In genomic region chrX:101329372-101330028, GRCm38 (mm10) we compare ENCODE assay signal across 8 mouse cellular contexts. TPM values are rescaled to one million over a fixed set of nuclear protein-coding genes. Genes with fewer than 3 reads are reported as not detected.
DNase-seq lines count a peak whose midpoint lies in the region; ATAC-seq and TF ChIP-seq lines count a peak whose summit lies in the region.

No protein-coding gene starts in this region.

- WGBS in embryonic facial prominence, embryonic 10.5 days, result 31% methylated on average over 10 of the region's 10 CpGs
- 30% methylated on average over 10 of the region's 10 CpGs for WGBS in limb, embryonic 14.5 days

- H3K9me3 ChIP-seq in embryonic facial prominence, embryonic 10.5 days, result no peaks in the 10 kb centered on the region
- H3K9me3 ChIP-seq in limb, embryonic 14.5 days (ENCODE audit: control insufficient read depth, low read length), result no peaks in the 10 kb centered on the region

- TF ChIP-seq POLR2A in limb, embryonic 14.5 days (IDR thresholded peaks at IDR 0.05; ENCODE audit: borderline replicate concordance, extremely low read depth, insufficient read depth, insufficient read length), result no peak
- TF ChIP-seq POLR2A in myocyte (IDR thresholded peaks at IDR 0.05; ENCODE audit: insufficient read length, low read depth), result no peak

- H3K79me2 ChIP-seq in myocyte (ENCODE audit: control insufficient read depth, insufficient read depth), result no peaks in the 10 kb centered on the region

- no peak for ATAC-seq in limb, embryonic 14.5 days (ENCODE audit: low FRiP score, low read depth)

- H3K27ac ChIP-seq in embryonic facial prominence, embryonic 10.5 days (replicated peaks), result peak overlapping the region; percentile 76
- H3K27ac ChIP-seq in limb, embryonic 14.5 days (replicated peaks; ENCODE audit: low read depth, low read length), result 0 out of 2 replicates have a peak overlapping the region, but pooled peaks have one; percentile 38

- H3K9ac ChIP-seq in limb, embryonic 14.5 days (ENCODE audit: low read depth, low read length, severe bottlenecking), result no peak overlapping the region

- H3ac ChIP-seq in myocyte (ENCODE audit: control insufficient read depth, insufficient read length), result no peak overlapping the region

- no peaks in the 10 kb centered on the region for H3K36me3 ChIP-seq in embryonic facial prominence, embryonic 10.5 days (replicated peaks)
- no peaks in the 10 kb centered on the region for H3K36me3 ChIP-seq in limb, embryonic 14.5 days (ENCODE audit: control insufficient read depth, insufficient read depth, low read length)
- H3K36me3 ChIP-seq in myocyte (ENCODE audit: control insufficient read depth, insufficient read depth), result no peaks in the 10 kb centered on the region
- no peaks in the 10 kb centered on the region for H3K36me3 ChIP-seq in splenic B cell, adult 2 months (ENCODE audit: control insufficient read depth, insufficient read depth, low read length, poor library complexity, severe bottlenecking)

- H3K4me2 ChIP-seq in limb, embryonic 14.5 days (replicated peaks; ENCODE audit: low read depth, low read length, severe bottlenecking), result 0 out of 2 replicates have a peak overlapping the region, but pooled peaks have one; percentile 25
- peak overlapping the region; percentile 65 for H3K4me2 ChIP-seq in myocyte (ENCODE audit: low read depth)

- H3K4me1 ChIP-seq in embryonic facial prominence, embryonic 10.5 days, result peaks cover 13% of the 10 kb centered on the region
- 0 out of 2 replicates have a peak, but pooled peaks cover 2% of the 10 kb centered on the region for H3K4me1 ChIP-seq in limb, embryonic 14.5 days (ENCODE audit: control insufficient read depth, insufficient read depth, low read length)

- peak; percentile 14 to 25 for DNase-seq in urinary bladder, adult 18-20 months (ENCODE audit: low spot score in 2 of 2)
- DNase-seq in urinary bladder, postnatal 10 days (ENCODE audit: low spot score), result no peak
- DNase-seq in embryonic facial prominence, embryonic 10.5 days (ENCODE audit: low spot score), result peak; percentile 64
- peak; percentile 60 to 77 for DNase-seq in heart, adult 18-20 months
- peak; percentile 71 for DNase-seq in kidney, adult 9 months
- DNase-seq in limb, embryonic 14.5 days (ENCODE audit: low spot score), result peak; percentile 80
- peak; percentile 66 for DNase-seq in splenic B cell, adult 2 months (ENCODE audit: low read depth, low spot score)

- peaks cover 31% of the 10 kb centered on the region for H3K27me3 ChIP-seq in embryonic facial prominence, embryonic 10.5 days (replicated peaks; ENCODE audit: low read depth, poor library complexity, severe bottlenecking)
- no peaks in the 10 kb centered on the region for H3K27me3 ChIP-seq in limb, embryonic 14.5 days (ENCODE audit: control insufficient read depth, insufficient read depth, low read length)
- no peaks in the 10 kb centered on the region for H3K27me3 ChIP-seq in myocyte (ENCODE audit: control insufficient read depth, insufficient read depth, insufficient read length)
- no peaks in the 10 kb centered on the region for H3K27me3 ChIP-seq in splenic B cell, adult 2 months (ENCODE audit: control insufficient read depth, insufficient read depth, low read length, poor library complexity, severe bottlenecking)

- no peak overlapping the region for H3K4me3 ChIP-seq in embryonic facial prominence, embryonic 10.5 days
- H3K4me3 ChIP-seq in limb, embryonic 14.5 days (replicated peaks; ENCODE audit: low read length), result no peak overlapping the region
- no peak overlapping the region for H3K4me3 ChIP-seq in myocyte

TF ChIP-seq in myocyte, 11 proteins besides CTCF, POLR2A, EP300 and RAD21:
- no peak for TF ChIP-seq USF1 (IDR thresholded peaks at IDR 0.05; ENCODE audit: low read depth)

RNA-seq across cellular contexts. Expression of gene Nlgn3, which starts 30.5 kb away (rescaled TPM):
- 4.9 and 8.3 TPM in 2 replicates for polyA plus RNA-seq in embryonic facial prominence, embryonic 10.5 days (2016; fragmentation: Nextera tagmentation; extraction: Ambion mirVana)
- total RNA-seq in heart, adult 18-20 months (2021), result under 1 TPM; 0.39 to 0.74 TPM
- polyA plus RNA-seq in limb, embryonic 14.5 days (2012; rRNA removed), result 10.3 and 15.6 TPM in 2 replicates
- 18.2 and 24.4 TPM in 2 replicates for polyA plus RNA-seq in limb, embryonic 14.5 days (2014; fragmentation: Nextera tagmentation; extraction: Ambion mirVana)
- not detected for polyA plus RNA-seq in myocyte (2012; fragmentation: generic; extraction: Trizol)

RNA-seq across cellular contexts. Expression of gene Gjb1, which starts 46.7 kb away (rescaled TPM):
- not detected in 2 replicates for polyA plus RNA-seq in embryonic facial prominence, embryonic 10.5 days (2016; fragmentation: Nextera tagmentation; extraction: Ambion mirVana)
- not detected for total RNA-seq in heart, adult 18-20 months (2021)
- polyA plus RNA-seq in limb, embryonic 14.5 days (2012; rRNA removed), result 0.09 and 0.19 TPM in 2 replicates
- not detected in 2 replicates for polyA plus RNA-seq in limb, embryonic 14.5 days (2014; fragmentation: Nextera tagmentation; extraction: Ambion mirVana)
- not detected for polyA plus RNA-seq in myocyte (2012; fragmentation: generic; extraction: Trizol)

RNA-seq across cellular contexts. Expression of gene Med12, which starts 55.7 kb away (rescaled TPM):
- 37.7 and 39.0 TPM in 2 replicates for polyA plus RNA-seq in embryonic facial prominence, embryonic 10.5 days (2016; fragmentation: Nextera tagmentation; extraction: Ambion mirVana)
- total RNA-seq in heart, adult 18-20 months (2021), result 10 to 100 TPM; 13.5 to 19.1 TPM
- polyA plus RNA-seq in limb, embryonic 14.5 days (2012; rRNA removed), result 122 and 193 TPM in 2 replicates
- 41.7 and 55.7 TPM in 2 replicates for polyA plus RNA-seq in limb, embryonic 14.5 days (2014; fragmentation: Nextera tagmentation; extraction: Ambion mirVana)
- polyA plus RNA-seq in myocyte (2012; fragmentation: generic; extraction: Trizol), result 29.6 TPM
